Mouse (Mus musculus) frontal cortex, postnatal 14 days (tissue): ENCODE measurements at regions not wholly inside any gene's neighbourhood (a gene's known extent, or its start where the extent isn't known, plus 50 kb on each side); places are given as distances from the start of the nearest gene placed in this dataset.

Experiments
- DNase-seq, 2 experiments: peaks; one replicate each; pipeline ENCODE4 v3.0.0; 2022; ENCODE audit warnings: low spot score in 2 of 2

DNA sequence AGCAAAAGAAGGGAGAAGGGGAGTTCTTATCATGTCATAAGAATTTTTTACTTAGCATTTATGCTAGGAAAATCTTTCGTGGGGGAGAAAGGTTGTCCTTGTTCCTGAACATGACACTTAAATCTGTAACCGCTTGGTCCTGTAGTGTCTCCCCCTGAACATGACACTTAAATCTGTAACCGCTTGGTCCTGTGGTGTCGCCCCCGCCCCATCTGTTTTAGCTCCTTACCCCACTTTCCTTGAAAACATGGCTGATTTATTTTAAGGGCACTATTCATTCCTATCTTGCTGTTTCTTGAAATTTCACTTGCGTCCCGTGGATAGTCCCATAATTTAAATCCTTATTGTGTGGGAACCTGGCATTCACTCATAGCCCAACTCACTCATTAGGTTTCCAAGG is 82.2 kb downstream of the Rap2a start:
- no peak for DNase-seq

DNA sequence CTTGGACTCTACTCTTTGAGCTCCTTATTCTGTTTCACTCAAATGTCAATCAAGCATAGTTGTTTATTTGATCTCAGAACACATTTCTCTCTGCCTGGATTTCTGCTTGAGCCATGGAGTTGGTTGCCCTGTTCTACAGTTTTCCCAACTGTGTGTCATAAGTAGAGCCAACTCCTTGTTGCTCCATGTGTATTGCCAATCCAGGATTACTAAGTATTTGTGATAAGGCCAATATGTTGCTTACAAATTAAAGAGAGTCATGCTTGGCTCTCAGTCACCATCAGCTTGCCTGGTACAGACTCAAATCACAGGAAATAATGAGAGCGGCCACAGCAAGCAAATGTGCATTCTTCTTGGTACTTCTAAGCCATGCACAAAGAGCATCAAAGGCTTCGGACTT is 82.7 kb downstream of the Rap2a start:
- no peak for DNase-seq

DNA sequence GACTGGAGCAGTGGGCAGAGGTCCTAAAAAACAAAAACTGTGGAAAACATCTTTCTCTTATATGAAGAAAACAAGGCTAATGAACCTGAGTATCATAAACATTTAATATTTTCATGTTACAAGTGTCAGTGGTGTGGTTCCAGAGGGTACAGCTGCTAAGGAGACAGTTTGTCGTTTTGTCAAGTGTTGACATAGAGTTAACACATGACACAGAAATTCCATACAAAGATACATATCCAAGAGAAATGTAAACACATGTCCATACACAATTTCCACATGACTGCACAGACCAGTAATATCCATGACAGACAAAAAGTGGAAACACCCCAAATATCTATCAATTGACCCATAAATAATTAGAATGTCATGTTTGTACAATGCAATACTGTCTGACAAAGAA is 88.7 kb downstream of the Rap2a start:
- DNase-seq = no peak

DNA sequence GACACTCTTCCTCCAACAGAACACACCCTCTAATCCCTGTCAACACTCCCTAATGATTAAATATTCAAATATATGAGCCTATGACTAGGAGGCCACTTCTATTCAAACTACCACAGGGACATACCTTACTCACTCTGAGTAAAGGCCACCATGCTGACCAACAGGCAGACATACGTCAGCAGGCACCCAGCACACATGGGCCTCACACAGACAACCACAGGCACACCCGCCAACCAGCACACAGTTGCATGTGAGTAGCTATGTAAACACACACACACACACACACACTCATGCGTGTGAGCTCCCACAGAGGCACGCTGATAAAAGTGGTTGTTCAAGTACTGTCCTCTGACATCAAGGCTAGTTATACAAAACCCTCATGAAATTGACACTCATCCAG is 89.8 kb downstream of the Rap2a start:
- DNase-seq = no peak

DNA sequence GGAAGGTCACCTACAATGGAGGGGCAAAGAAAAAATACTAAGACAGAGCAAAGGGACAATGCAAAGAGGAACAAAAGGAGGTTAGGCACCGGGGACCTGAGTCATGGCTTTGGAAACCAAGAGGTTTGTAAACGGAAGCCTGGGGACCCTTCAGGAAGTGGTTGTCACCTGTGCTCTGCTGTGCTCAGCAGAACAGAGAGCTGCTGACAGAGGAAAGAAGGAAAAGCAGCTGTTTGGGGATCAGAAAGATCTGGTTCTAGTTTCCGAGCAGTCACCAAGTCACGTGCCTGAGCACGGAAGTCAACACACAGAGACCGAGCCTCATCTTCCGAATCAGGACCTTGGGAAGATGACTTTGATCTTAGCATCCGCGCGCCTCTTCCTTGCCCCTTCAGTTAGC is 94.0 kb downstream of the Rap2a start:
- DNase-seq = no peak

DNA sequence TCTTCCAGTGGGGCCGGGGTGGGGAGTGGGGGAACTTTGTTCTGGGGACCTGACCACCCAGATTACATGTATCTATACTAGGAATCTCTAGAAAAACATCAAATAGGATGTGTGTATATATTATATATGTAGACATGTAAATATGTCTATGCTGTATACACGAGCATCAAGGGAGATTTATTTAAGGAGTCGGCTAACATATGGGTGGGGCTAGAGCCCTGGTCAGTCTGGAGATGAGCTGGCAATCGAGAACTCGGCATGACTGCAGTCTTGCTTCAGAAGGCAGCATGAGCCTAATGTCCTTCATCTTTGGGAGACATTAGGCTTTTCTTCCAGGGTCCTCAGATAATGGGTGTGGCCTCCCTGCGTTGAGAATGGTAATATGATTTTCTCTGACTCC is 97.0 kb downstream of the Rap2a start:
- DNase-seq = no peak

DNA sequence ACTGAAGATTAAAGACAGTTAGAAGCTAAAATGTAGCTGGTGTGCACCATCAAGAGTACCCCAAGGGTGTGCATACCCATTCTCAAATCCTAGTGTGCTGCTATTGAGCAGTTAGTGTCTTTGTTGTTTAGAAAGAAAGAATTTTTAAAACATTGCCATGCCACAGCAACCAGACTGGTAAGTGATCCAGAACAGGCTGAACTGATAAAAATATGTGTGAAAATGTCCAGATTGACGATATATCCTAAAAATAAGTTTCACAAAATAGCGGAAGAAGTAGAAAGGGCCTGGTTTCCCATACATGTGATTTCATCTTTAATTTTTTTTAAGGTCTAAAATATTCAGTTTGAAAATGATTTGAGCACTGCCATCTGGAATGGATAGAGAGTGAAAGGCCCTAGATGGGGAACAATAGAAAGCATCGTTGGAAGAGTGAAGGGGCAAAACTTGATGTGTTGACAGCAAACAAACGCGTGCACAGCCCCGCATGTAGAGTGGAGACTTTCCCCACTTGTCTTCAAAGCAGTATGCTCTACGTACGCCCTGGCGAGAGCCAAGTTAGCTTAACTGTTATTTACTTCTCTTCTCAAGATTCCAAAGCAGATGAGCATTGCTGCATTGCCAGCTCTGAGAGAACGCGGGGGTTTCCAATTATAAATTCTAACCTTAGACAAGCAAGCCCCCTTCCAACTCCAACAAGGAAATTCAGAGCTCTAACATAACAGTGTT is 100.3 kb downstream of the Rap2a start:
- DNase-seq = peak; percentile 29 to 52

DNA sequence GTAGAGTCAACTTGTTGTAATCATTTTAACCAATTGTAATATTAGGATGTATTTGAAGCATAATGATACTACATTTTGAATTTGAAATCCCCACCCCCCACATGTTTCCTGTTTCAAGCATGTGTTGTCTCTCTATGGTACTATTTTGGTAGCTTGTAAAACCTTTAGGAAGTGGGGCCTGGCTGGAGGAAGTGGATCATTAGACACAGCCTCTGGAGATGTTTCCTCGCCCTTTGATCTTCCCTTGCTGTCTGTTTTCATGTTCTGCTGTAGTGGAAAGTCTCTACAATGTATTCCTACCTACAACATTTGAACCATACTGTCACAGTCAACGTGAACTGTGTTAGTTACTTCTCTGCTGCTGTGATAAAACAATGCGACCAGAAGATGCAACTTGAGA is 105.6 kb downstream of the Rap2a start:
- no peak for DNase-seq

DNA sequence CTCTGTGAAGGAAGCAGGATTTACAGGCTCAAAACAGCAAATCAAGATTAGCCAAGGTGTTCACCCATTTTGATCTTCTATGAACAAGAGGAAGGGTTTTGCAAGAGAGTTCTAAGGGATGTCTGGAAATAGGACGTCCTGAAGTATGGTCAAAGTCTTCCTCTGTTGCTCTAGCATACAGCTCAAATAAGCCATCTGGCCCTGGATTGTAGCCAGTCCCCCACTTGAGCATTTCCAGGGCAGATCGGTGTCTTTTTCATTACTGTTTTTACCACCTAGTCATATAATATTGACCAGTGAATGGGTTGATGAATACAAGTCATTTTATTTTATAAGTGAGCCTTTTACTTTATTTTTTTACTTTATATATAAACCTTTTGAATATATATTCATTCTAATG is 113.9 kb downstream of the Rap2a start:
- DNase-seq = no peak

DNA sequence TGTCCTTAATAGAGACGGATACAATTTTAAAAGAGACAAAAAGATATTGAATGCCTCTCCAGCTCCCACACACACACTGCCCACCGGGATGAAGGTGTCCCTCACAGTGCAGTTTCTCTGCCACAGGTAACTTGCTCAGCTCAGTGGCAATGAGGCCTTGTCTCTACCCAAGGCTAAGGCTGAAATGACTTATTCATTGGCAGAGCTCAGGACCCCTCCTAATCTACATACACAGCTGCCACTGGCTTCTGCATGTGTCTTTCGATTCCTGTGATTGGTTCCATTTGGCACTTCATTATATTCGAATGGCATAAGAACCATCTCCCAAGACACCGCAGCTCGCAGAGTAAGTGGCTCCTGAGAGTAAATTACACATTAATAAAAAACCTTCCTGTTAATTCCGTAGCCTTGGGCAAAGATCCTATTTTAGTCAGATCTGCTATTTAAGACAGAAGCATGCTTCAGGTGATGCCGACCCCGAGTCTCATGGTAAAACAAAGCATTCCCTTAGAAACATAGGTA is 122.2 kb downstream of the Rap2a start:
- no peak for DNase-seq

DNA sequence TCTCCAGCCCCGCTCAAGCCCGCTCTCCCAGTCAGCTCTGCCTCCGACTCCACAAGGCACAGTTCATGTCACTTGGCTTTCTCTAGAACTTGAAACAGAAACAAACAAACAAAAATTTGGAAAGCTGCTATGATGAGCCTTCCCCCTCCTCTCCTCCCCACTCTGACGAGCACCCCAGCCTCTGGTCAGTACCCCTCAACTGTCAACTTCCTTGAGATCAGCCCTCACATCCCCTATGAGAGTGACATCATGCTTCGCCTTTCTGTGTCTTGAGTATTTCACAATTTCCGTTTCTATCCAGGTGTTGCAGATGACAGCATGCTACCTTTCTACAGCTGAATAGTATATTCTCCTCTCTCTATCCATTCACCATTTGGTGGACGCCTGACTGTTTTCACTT is 123.3 kb downstream of the Rap2a start:
- DNase-seq = no peak

DNA sequence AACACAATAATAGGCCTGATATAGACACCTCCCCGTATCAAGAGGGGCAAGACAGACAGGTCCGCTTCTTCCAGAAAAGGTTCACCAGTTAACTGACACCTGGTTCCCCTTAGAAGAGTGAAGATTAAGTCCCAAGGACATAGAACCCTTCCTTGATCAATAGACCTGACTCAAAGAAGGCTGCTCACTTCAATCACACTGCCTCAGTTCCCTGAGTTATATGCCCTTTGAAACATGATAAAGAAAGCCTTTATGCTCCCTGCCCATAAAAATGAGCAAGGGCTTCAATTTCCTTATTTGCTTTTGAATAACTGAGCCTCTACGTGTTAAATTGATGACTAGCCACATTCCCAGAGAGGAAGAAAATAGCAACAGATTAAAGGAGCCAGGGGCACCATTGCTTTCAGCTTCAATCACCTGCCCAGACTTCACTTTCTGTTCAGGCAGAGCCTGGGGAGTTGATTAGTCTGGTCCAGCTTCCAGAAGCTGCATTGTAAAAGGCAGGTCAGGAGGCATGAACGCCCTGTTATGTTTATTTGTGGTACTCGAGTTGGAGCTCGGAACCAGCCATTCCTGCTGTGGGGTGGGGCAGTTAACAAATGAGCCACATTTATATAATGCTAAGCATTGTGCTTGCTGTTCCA is 125.7 kb downstream of the Rap2a start:
- no peak for DNase-seq

DNA sequence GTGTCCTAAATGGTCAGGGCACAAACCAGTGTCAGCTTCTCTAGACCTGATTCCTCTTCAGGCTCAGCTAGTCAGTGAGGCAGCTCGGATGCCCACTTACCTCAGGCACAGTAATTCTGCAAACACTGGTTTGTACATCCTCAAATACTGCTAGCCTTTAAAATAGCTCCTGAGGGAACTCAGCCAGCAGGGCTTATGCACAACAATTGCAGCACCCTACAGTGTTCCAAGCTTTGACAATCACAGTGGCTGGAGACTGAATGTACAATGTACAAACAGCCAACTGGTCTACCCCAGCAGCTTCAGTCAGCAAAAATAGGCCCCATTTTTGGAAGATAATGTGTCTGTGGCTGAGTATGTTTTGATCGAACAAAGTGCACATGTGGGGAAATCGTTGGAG is 129.6 kb downstream of the Rap2a start:
- no peak for DNase-seq

DNA sequence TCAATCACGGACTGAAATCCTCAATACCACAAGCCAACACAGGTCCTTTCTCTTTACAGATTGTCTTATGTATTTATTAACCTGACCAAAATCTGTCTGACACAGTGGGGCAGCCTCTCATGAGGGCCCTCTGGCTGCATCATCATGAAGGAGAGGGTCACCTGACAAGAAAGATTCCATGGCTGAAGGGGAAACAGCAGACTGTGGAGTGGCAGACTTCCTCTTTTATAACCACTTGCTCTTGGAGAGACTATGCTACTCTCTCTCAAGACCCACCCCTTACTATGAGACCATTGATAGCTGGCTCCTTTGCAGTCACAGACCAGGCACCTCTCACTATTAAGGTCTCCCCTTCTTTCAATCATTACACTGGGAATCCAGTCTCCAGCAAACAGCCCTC is 133.1 kb downstream of the Rap2a start:
- DNase-seq = no peak

DNA sequence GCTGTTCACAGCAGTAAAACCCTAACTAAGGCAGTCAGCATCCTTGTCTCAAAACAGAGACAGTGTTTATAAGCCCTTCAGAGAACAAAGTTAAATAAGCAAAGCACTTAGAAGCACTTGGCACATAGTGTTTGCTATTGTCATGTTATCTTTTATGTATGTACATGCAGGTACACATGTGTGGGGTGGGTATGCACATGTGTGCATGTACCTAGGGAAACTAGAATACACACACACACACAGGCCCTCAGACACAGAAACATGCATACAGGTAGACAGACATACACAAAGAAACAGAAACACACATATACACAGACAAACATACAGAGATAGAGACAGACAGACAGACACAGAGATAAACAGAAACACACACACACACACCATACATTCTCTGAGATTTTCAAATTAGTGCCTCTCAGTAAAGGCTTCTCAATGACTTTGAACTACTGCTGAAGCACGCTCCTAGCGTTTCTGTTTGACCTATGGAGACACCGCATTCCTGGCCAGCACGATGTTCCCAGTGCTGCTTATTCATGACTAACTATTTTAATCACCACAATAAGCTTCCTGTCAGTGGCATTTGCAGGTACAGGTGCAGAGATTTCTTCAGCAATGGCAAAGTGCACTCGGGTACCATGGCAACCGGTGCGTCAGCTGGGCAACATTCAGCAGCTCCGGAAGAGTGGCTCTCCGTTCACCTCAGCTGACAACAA is 148.1 kb downstream of the Rap2a start:
- peak; percentile 12 to 18 for DNase-seq

DNA sequence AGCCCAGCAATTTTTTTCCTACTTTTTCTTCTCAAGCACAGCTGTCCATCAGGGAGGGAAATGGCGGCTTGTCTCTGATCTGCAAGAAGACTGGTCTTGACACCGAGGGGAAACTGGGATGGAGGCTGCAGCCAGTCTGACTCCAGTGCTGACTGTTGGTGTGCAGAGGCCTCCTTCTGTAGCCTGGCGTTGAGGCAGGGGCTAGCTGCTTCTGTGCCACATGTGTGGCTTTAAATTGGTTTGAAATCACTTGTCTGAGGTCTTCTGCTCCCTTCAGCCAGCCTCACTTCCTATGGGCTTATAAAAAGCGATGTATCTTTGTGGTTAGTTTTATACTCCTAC is 148.7 kb downstream of the Rap2a start:
- no peak for DNase-seq

DNA sequence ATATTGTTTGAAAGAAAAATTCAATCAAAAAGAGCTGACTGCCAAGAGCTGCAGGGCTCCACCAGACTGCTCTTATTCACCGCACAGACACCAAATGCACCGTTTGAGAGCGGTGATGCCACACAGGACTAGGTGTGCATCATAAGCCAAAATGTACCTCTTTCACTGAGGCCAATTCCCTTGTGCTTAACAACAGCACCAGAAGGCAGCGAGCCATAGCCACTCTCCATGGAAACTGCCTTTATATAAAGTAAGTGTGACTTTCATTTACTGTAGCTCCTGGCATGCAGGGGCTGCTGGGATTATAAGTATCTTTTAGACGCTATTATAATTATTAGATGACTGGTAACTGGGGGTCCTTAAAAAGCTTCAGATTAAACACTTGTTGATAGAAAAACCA is 154.5 kb downstream of the Rap2a start:
- peak in 1 of 2 experiments; percentile 12 for DNase-seq

DNA sequence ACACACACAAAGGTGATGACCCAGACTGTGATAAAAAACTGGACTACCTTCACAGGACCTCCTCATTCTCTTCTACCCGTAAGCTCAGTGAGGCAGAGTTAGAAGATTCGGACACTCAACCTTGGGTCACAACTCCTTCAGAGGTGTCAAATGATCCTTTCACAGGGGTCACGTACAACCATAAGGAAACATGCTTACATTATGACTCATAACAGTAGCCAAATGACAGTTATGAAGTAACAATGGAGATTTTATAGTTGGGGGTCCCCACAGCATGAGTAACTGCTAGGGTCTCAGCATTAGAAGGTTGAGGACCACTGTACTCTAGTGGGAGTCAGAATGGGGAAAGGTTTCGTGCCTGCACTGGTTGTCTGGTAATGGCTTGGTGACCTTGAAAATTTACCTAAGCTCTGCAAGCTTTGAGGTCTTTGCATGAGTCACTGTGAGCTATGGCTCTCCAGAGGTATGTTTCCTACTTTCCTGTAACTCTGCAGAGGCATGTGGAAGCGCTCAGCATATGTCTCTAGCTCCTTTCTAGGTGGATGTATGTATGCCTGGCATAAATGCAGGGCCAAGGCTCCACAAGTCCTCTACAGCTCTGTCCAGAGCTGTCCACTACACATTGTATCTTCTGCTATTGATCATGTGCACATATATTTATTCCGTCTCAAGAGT is 158.6 kb downstream of the Rap2a start:
- no peak for DNase-seq

DNA sequence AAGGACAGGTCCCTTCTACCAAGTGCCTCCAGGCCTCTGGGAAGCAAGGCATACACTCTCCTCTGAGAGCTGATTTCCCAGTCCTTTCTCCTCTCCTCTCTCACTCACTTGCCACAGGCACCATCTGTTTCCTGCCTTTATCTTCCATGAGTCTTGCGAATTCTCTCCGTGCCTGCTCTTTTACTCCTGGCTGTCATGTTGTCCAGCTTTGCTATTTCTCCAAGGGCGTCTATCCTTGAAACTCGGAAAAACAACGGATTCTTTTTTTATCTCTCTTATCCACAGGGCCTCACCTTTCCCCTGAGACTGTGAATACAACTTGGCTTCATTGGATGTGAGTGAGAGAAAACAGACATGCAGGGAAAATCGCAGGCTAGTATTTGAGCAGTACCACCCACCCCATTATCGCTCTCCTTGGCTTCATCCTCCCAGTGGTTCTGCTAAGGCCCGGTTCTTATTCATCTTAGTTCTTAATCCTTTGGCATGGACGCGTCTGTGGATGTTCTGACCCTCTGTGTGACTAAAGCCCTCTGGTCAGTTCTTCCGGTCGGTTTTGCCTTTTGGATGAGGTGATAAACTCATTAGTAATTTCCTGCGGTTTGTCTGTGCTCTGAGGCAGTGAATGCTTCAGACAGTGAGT is 159.4 kb downstream of the Rap2a start:
- no peak for DNase-seq

DNA sequence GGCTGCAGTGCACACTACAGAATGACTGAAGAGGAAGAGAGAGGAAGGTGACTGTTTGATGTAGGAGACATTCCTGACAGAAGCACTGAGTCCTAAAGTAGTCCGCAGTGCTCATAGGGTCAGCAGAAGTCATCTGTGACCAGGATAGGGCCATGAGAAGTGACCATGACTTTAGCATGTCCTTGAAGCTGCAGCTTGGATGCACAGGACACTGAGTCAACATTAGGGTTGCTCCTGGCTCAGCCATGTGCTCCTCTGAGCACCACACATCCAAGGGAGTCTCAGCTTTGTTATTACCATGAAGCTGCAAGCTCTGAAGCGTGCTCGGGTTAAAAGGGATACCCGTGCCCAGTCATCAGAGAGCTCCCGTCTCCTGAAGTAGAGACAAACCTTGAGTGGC is 164.3 kb downstream of the Rap2a start:
- DNase-seq = no peak

DNA sequence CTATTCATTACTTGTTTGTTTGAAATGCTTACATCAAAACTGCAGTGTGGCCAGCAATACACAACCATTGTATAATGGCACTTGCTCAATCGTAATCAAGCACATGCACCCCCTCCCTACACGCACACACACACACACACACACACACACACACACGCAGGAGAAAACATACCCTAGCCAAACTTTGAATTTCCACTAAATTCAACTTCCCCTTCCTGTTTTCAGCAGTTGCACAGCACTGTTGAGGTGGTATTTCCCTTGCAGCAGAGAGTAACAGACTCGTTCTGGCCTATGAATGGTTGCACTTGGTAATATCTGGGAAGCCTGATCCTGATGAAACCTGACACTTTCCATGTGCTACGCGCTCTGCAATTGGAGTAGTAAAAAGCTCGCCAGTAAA is 173.8 kb downstream of the Rap2a start:
- DNase-seq = no peak

DNA sequence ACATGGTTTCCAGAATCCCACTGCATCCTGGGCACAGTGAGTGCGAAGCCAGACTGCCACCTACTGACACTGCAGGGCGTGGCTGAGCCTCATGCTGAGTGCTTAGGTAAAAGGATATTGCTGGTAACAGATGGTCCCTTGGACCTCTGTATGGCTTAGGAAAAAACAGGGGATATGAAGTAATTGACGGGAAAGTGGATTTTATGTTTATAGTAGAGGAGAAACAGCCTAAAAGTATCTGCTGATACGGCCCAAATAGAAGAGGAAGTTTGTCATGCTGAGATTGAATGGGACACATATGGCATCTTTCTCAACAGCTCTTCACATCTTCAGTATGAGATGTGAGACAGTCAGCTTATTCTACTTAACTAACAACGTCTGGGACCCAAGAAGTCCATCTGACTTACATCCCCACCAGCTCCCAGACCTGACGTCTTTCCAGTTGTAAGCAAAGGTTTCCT is 182.1 kb downstream of the Rap2a start:
- DNase-seq = peak; percentile 18 to 48
